Mouse (Mus musculus) stomach, embryonic 14.5 days (tissue): ENCODE measurements around the gene Dtd1. TPM values are rescaled to one million over a fixed set of nuclear protein-coding genes. Genes with fewer than 3 reads are reported as not detected.

Experiments used
- ATAC-seq: fragments of 200-750 bp; cut with Nextera tagmentation; 2 replicates; pipeline ENCODE4 v1.8.0; 2017; ENCODE audit warnings: low read depth, moderate TSS enrichment; ENCODE audit not compliant: insufficient number of reproducible peaks, insufficient read depth, low FRiP score
- H3K27ac ChIP-seq: fragments of 300-500 bp; sonication (generic); 2 replicates; pipeline ENCODE4 v1.5.1; 2014; ENCODE audit warnings: mild to moderate bottlenecking, low read length, moderate library complexity, mixed read lengths
- H3K27me3 ChIP-seq: fragments of 300-500 bp; sonication (generic); 2 replicates; pipeline ENCODE4 v1.6.1; 2014; ENCODE audit warnings: low read length, control low read depth, mixed read lengths; ENCODE audit not compliant: control insufficient read depth, insufficient read depth
- H3K36me3 ChIP-seq: fragments of 300-500 bp; sonication (generic); 2 replicates; pipeline ENCODE4 v1.6.1; 2014; ENCODE audit warnings: mild to moderate bottlenecking, control low read depth, low read length, moderate library complexity, mixed read lengths; ENCODE audit not compliant: control insufficient read depth, insufficient read depth
- H3K4me1 ChIP-seq: fragments of 300-500 bp; sonication (generic); 2 replicates; pipeline ENCODE4 v1.6.1; 2014; ENCODE audit warnings: low read length, control low read depth, mixed read lengths; ENCODE audit not compliant: control insufficient read depth, insufficient read depth
- H3K4me2 ChIP-seq: fragments of 300-500 bp; sonication (generic); replicated peaks from 2 replicates; pipeline ENCODE4 v1.6.1; 2014; ENCODE audit warnings: low read depth, low read length, control low read depth
- H3K4me3 ChIP-seq: fragments of 300-500 bp; sonication (generic); 2 replicates; pipeline ENCODE4 v1.5.1; 2014; ENCODE audit warnings: low read depth, low read length, control low read depth
- H3K9ac ChIP-seq: fragments of 300-500 bp; sonication (generic); replicated peaks from 2 replicates; pipeline ENCODE4 v1.6.1; 2014; ENCODE audit warnings: low read depth, mild to moderate bottlenecking, control low read depth, low read length, moderate library complexity, mixed read lengths
- H3K9me3 ChIP-seq: fragments of 300-500 bp; sonication (generic); 2 replicates; pipeline ENCODE4 v1.6.1; 2016; ENCODE audit warnings: low read depth, low read length, control low read depth; ENCODE audit not compliant: control insufficient read depth
- WGBS: fragments of 180-500 bp; shearing (Covaris S2); extraction: QIAGEN DNeasy Blood & Tissue Kit; methylation state at CpG from one replicate; pipeline ENCODE4 v1.1.7; 2014; 5-methylcytosine and 5-hydroxymethylcytosine counted together
- polyA plus RNA-seq: library from polyadenylated mRNA; unstranded; fragments of >200 nt; fragmentation: Nextera tagmentation; extraction: Ambion mirVana; gene quantifications from 2 replicates; pipeline ENCODE4 v1.2.1, GENCODE M21; 2014

The Dtd1 gene
- polyA plus RNA-seq, 1 experiment from 2014 or later: 36.9 TPM

GRCm38 (mm10) chr2:144647151-144647550 is 47.5 kb downstream of the Dtd1 start:
- H3K27ac ChIP-seq: no peak overlapping the region
- WGBS: 89% methylated on average over 4 of the region's 4 CpGs
- no peaks in the 10 kb centered on the region for H3K4me1 ChIP-seq

GRCm38 (mm10) chr2:144649960-144650359 is 50.3 kb downstream of the Dtd1 start:
- Histone ChIP-seq H3K36me3 (no peaks in the 10 kb centered on the region), H3K4me2 (no peak overlapping the region), H3K27ac (no peak overlapping the region), H3K9me3 (no peaks in the 10 kb centered on the region), H3K27me3 (no peaks in the 10 kb centered on the region), H3K4me3 (no peak overlapping the region), H3K4me1 (no peaks in the 10 kb centered on the region), H3K9ac (no peak overlapping the region)
- WGBS: 88% methylated on average over 1 of the region's 1 CpGs
- ATAC-seq: no peak

More at GRCm38 (mm10) chr2:144647151-144647550, 47.5 kb downstream of the Dtd1 start:
- Histone ChIP-seq H3K4me2 (no peak overlapping the region), H3K4me3 (no peak overlapping the region), H3K9ac (no peak overlapping the region), H3K9me3 (no peaks in the 10 kb centered on the region), H3K36me3 (no peaks in the 10 kb centered on the region), H3K27me3 (no peaks in the 10 kb centered on the region)
- no peak for ATAC-seq

- Histone ChIP-seq H3K9me3 (no peaks in the 10 kb centered on the region), H3K4me1 (no peaks in the 10 kb centered on the region), H3K27ac (no peak overlapping the region), H3K9ac (no peak overlapping the region), H3K36me3 (no peaks in the 10 kb centered on the region), H3K4me3 (no peak overlapping the region), H3K27me3 (no peaks in the 10 kb centered on the region), H3K4me2 (no peak overlapping the region)
- ATAC-seq: no peak
- 91% methylated on average over 4 of the region's 4 CpGs for WGBS
Observed at GRCm38 (mm10) chr2:144652841-144653240, 53.1 kb downstream of the Dtd1 start.

- H3K4me1 ChIP-seq: no peaks in the 10 kb centered on the region
- no peak overlapping the region for H3K4me2 ChIP-seq
- H3K27ac ChIP-seq: no peak overlapping the region
- no peak overlapping the region for H3K9ac ChIP-seq
- no peaks in the 10 kb centered on the region for H3K27me3 ChIP-seq
- ATAC-seq: no peak
- H3K4me3 ChIP-seq: no peak overlapping the region
- WGBS: 86% methylated on average over 3 of the region's 3 CpGs
- no peaks in the 10 kb centered on the region for H3K36me3 ChIP-seq
- no peaks in the 10 kb centered on the region for H3K9me3 ChIP-seq
Observed at GRCm38 (mm10) chr2:144655307-144655706, 55.6 kb downstream of the Dtd1 start.

- H3K9me3 ChIP-seq: no peaks in the 10 kb centered on the region
- no peak overlapping the region for H3K4me2 ChIP-seq
- no peaks in the 10 kb centered on the region for H3K36me3 ChIP-seq
- no peak overlapping the region for H3K9ac ChIP-seq
- no peak for ATAC-seq
- H3K27ac ChIP-seq: no peak overlapping the region
- no peaks in the 10 kb centered on the region for H3K4me1 ChIP-seq
- WGBS: 79% methylated on average over 4 of the region's 4 CpGs
- no peak overlapping the region for H3K4me3 ChIP-seq
- H3K27me3 ChIP-seq: no peaks in the 10 kb centered on the region
Observed at GRCm38 (mm10) chr2:144668507-144668906, 68.8 kb downstream of the Dtd1 start.

GRCm38 (mm10) chr2:144670289-144670930 is 70.7 kb downstream of the Dtd1 start:
- H3K9me3 ChIP-seq: no peaks in the 10 kb centered on the region
- no peaks in the 10 kb centered on the region for H3K36me3 ChIP-seq
- no peak overlapping the region for H3K4me3 ChIP-seq
- no peak overlapping the region for H3K4me2 ChIP-seq
- H3K27ac ChIP-seq: no peak overlapping the region
- H3K27me3 ChIP-seq: no peaks in the 10 kb centered on the region
- H3K9ac ChIP-seq: no peak overlapping the region
- peak; percentile 50; the same call in 1 of the 2 replicates for ATAC-seq
- no peaks in the 10 kb centered on the region for H3K4me1 ChIP-seq
- 70% methylated on average over 5 of the region's 5 CpGs for WGBS

- 80% methylated on average over 5 of the region's 5 CpGs for WGBS
- Histone ChIP-seq H3K36me3 (no peaks in the 10 kb centered on the region), H3K4me3 (no peak overlapping the region), H3K9ac (no peak overlapping the region), H3K27ac (no peak overlapping the region), H3K27me3 (no peaks in the 10 kb centered on the region), H3K9me3 (no peaks in the 10 kb centered on the region), H3K4me1 (peaks cover 7% of the 10 kb centered on the region; the same call in 1 of the 2 replicates), H3K4me2 (no peak overlapping the region)
- no peak for ATAC-seq
Observed at GRCm38 (mm10) chr2:144672397-144672796, 72.7 kb downstream of the Dtd1 start.

- ATAC-seq: peak; percentile 47
- no peaks in the 10 kb centered on the region for H3K9me3 ChIP-seq
- WGBS: 36% methylated on average over 13 of the region's 13 CpGs
- H3K4me1 ChIP-seq: peaks cover 21% of the 10 kb centered on the region; the same call in 1 of the 2 replicates
- no peak overlapping the region for H3K9ac ChIP-seq
- no peak overlapping the region; the same call in 1 of the 2 replicates for H3K27ac ChIP-seq
- H3K4me3 ChIP-seq: no peak overlapping the region
- H3K4me2 ChIP-seq: no peak overlapping the region
- no peaks in the 10 kb centered on the region for H3K36me3 ChIP-seq
- no peaks in the 10 kb centered on the region for H3K27me3 ChIP-seq
Observed at GRCm38 (mm10) chr2:144676546-144677228, 77.0 kb downstream of the Dtd1 start.
